Mouse (Mus musculus) cortical plate, adult 2 months (tissue): Measurements from ENCODE around the gene Lrrfip2.

Experiments used
- CTCF ChIP-seq: fragments of 200-500 bp; IDR thresholded peaks from 2 replicates; pipeline ENCODE4 v1.5.1; 2011; ENCODE audit warnings: mild to moderate bottlenecking, control low read depth, low read length; ENCODE audit not compliant: insufficient read depth; ENCODE audit errors: extremely low read depth
- POLR2A ChIP-seq: fragments of 200-500 bp; IDR thresholded peaks from 2 replicates; pipeline ENCODE4 v1.6.1; 2011; ENCODE audit warnings: mild to moderate bottlenecking, low read length, control low read depth; ENCODE audit not compliant: insufficient read depth; ENCODE audit errors: extremely low read depth

GRCm38 (mm10) chr9:111144711-111145110 lies 27.3 kb downstream of the Lrrfip2 start:
- TF ChIP-seq CTCF = no peak
- no peak for TF ChIP-seq POLR2A
